Mouse (Mus musculus): ENCODE data around the gene Ccdc50.

The Ccdc50 gene

DNA sequence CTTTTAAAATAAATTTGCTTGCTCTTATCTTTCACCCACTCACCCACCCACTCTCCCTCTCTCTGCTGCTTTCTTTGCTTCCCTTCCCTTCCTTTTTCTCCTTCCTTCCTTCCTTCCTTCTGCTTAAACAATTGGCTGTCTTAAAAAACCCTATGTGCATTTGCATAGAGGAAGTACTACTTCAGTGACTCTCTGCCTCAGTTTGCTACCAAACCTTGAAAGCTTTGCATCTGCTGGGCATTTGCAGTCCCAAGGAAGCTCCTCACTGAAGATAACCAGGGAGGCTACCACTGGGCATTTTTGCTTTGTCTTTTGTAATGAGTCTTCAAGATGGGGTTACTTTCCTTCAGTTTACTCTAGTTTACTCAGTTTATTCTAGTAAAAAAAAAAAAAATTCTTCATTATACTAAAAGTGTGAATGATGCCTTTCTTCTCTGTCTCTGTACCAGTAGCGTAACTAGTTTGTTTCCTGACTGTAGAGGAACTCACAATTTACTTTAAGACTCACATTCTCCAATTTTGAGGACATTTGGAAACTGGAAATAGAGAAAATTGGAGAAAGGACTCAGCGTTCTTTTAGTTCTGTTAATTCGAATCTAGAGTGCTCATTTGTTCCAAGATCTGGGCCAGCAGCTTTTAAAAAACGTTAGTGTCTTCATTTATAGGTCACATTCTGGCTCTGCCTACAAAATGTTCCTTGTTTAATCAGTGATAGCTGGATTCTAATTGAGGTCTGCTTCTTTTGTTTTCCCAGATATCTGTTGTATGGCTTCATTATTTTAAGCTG is 6.8 kb downstream of the Ccdc50 start:
- no peak for DNase-seq (ENCODE audit: low read depth)

GRCm38 (mm10) chr16:27396951-27397350 is 8.3 kb downstream of the Ccdc50 start:
- DNase-seq (ENCODE audit: low read depth) = no peak

GRCm38 (mm10) chr16:27399026-27399718 is 10.5 kb downstream of the Ccdc50 start:
- DNase-seq (ENCODE audit: low read depth) = no peak

- DNase-seq (ENCODE audit: low read depth) = no peak
Measured at GRCm38 (mm10) chr16:27399719-27400253, 11.1 kb downstream of the Ccdc50 start.

GRCm38 (mm10) chr16:27401579-27401978 is 12.9 kb downstream of the Ccdc50 start:
- DNase-seq (ENCODE audit: low read depth) = no peak

- no peak for DNase-seq (ENCODE audit: low read depth)
Measured at GRCm38 (mm10) chr16:27404107-27404506, 15.4 kb downstream of the Ccdc50 start.

DNA sequence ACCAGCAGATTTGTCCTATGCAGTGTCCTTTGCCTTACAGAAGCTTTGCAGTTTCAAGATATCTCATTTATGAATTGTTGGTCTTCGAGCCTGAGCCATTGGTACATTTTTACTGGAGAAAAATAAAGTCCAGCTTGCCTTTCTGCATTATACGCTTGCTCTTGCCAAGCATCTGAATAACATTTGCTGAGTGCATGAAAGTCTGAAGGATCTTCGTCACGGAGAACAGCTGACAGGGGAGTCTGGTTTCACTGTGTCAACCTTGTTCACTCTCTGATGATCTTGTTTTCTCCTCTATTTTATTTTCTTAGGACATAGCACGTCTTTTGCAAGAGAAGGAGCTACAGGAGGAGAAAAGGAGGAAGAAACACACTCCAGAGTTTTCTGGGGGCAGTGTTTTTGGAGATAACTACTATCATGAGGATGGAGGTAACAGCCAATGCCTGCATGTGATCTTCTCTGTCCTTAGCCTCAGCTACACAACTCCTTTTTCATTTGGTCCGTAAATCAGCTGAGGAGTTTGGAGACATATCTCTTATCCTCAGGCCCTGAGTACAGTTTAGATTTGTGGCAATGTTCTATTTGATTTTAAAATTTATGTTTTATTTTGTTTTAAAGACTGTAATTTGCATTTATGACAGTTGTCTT is 28.4 kb downstream of the Ccdc50 start:
- DNase-seq (ENCODE audit: low read depth) = no peak

DNA sequence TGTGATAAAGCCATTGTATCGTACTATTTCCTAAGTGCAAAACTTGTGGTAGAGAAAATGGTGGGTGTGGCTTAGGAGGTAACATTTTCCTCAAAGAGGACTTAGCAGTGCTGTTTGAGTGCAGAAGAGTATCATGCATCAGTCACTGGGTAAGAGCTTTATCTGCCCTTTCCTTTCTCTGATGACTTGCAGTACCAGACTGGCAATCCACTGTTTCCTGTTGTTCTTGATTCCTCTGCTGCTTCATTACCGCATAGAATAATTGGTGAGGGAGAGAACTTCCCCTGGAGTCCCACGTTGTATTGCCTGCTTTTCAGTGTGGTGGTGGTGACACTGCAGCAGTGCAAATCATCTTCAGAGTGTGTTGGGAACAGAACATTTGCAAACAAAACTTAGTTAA is 29.0 kb downstream of the Ccdc50 start:
- no peak for DNase-seq (ENCODE audit: low read depth)

DNA sequence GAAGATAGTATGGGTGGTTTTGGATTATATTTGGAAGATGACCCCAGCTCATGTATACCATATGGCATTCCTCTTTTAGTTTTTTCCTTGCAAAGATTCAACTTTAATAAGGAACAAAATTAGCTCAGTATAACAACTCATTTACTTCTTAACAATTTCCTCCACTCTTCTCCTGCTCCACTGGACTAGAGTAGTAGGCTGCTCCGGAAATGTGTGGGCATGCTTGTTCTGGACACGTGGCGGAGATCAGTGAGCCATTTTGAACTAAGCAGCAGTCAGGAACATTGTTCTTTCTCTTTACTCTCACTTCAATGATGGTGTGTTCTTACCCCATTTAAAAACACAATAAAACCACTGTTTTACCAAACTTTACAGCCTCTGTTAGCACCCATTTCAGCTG is 32.3 kb downstream of the Ccdc50 start:
- no peak for DNase-seq (ENCODE audit: low read depth)

GRCm38 (mm10) chr16:27435034-27435433 is 46.4 kb downstream of the Ccdc50 start:
- DNase-seq (ENCODE audit: low read depth) = no peak

DNA sequence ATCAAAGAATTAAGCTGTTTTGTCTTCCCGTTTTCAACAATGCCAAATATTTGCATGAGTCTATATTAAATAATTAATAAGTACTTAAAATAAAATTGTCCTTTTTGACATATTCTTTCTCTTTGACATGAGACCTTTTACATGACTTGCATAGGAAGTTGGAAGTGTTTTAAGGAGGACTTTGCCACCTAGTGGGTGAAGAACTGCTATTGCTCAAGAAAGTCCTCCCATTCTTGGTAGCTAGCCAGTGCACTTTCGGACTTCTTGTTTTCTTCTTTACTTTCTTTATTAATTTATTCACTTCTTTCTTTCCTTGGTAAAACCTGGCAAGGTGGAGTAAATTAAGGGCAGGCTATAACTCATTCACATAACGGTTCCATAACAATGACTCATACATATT is 55.3 kb downstream of the Ccdc50 start:
- peak; percentile 13 for DNase-seq (ENCODE audit: low read depth)

GRCm38 (mm10) chr16:27449360-27449759 is 60.7 kb downstream of the Ccdc50 start:
- no peak for DNase-seq (ENCODE audit: low read depth)

GRCm38 (mm10) chr16:27450655-27451054 is 62.0 kb downstream of the Ccdc50 start:
- DNase-seq (ENCODE audit: low read depth) = no peak

DNA sequence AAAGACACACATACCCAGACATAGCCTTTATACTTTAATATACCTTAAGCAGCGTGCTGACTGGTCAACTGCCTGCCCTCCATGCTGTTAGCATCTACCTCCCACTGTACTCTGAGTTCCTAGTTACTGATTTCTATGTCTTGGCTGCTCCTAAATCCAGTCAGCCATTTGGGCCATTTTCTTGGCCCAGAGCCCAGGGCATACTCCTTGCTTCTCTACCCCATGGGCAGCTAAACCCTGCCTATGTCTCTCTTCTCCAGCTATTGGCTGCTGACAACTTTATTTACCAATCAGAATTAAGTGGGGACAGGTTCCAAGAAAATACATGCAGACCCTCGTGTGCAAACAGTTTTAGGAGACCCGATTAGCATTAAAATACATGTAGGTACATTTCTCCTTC is 64.7 kb downstream of the Ccdc50 start:
- DNase-seq (ENCODE audit: low read depth) = no peak

DNA sequence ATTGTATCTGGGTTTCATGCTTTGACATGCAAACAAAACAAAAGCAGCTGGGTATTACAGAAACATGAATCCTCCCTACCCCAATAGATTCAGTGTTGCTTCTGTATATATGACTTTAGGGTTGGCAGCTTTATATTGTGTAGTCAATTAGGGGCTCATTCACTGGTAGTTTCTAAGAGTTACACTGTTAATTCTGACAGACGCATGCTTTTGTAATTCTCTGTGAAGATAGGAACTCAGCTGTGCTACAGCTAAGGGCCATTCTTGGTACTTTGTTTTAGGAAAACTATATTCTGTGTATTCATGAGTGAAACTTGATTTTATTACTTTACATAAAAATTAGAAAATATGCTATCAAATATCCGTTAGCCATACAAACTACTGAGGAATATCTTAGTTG is 65.2 kb downstream of the Ccdc50 start:
- DNase-seq (ENCODE audit: low read depth) = no peak

DNA sequence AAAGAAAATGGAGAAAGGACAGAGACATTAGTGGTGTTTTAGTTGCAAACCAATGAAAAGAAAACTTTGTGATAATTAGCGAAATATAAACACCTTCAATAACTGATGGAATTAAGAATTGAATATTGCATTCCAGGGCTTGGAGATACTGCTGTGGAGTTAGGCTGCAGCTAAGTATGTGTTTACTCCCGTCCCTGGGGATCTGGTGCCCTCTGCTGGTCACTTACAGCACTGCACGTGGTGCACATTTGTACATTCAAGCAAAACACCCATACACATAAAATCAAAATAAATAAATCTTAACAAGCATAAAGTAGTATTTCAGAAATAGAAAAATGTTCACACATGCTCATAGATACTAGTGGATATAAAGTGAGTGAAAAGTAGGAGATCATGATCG is 68.6 kb downstream of the Ccdc50 start:
- DNase-seq (ENCODE audit: low read depth) = peak; percentile 39

DNA sequence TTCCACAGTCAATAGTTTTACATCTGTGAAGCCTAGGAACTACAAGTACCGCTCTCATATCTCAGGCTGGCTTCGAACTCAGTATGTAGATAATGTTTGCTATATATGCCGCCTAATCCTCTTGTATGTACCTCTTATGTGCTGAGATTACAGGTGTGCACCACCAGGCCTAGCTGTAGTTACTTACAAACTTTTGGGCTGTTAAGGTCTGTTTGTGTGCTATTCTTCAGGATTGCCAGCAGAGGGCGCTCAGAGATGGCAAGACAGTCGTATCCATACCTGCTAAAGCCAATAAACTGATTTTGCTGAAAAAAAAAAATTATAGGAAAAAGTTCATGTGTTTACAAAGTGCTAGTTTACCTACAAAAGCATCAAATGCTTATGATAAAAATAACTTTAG is 80.1 kb downstream of the Ccdc50 start:
- DNase-seq (ENCODE audit: low read depth) = peak; percentile 8

DNA sequence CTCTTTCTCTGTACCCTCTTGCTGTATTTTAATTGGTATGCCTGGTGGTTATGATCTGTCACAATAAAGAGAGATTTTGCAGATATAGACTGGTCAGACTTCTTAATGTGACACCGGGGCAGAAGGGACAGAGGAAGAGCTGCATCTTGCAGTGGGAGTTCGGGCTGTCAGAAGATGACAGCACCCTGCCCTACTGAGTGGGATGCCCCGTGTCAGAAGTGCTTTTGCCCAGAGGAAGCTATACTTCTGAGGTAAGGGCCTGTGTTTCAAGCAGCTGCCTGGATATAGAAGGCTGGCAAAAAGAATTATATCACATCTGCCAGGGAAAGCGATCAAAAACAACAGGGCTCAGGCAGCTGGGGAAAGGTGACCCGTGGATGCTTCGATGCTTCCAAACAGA is 82.7 kb downstream of the Ccdc50 start:
- no peak for DNase-seq (ENCODE audit: low read depth)

GRCm38 (mm10) chr16:27483834-27484233 is 95.2 kb downstream of the Ccdc50 start:
- DNase-seq (ENCODE audit: low read depth) = no peak
